Mouse (Mus musculus): ENCODE results near the gene Zbtb20.

DNA sequence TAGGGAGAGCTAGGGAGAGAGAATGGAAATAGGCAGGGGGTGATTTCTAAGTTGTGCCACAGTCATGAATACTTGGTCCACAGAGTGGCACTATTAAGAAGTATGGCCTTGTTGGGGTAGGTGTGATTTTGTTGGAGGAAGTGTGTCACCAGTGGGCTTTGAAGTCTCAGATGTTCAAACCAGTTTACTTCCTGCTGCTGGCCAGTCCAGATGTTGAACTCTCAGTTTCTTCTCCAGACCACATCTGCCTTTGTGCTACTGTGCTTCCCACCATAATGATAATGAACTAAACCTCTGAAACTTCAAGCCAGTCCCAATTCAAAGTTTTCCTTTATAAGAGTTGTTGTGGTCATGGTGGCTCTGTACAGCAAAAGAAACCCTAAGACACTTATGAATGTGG, 797.0 kb downstream of the Zbtb20 start:
- TF ChIP-seq CTCF (IDR thresholded peaks at IDR 0.05; ENCODE audit: low read depth) (no peak), EP300 (IDR thresholded peaks at IDR 0.05; ENCODE audit: low read depth) (no peak)

All from liver, embryonic 14.5 days (tissue).